Mouse (Mus musculus) MEL (cell line): Measurements from ENCODE around the gene Eapp. TPM values are rescaled to one million over a fixed set of nuclear protein-coding genes. Genes with fewer than 3 reads are reported as not detected.

ENCODE experiments used
- DNase-seq: peaks from one replicate; pipeline ENCODE4 v3.0.0; 2011; ENCODE audit warnings: low read depth, low spot score
- H3K27ac ChIP-seq: 2 replicates; pipeline ENCODE4 v1.5.1; 2012; ENCODE audit warnings: low read depth, mild to moderate bottlenecking, control low read depth, low read length, moderate library complexity; ENCODE audit not compliant: control insufficient read depth
- H3K27me3 ChIP-seq, 2 experiments: fragments of 150-350 bp in 1 of 2; sonication (generic) in 1 of 2; 2 replicates each; pipeline ENCODE4 v1.6.1; 2012; ENCODE audit warnings: low read length in 2 of 2, mild to moderate bottlenecking in 2 of 2, improper control_type of control experiment in 1 of 2, moderate library complexity in 1 of 2; ENCODE audit not compliant: insufficient read depth in 2 of 2, control insufficient read depth in 1 of 2
- H3K36me3 ChIP-seq, 2 experiments: 2 replicates each; pipeline ENCODE4 v1.6.1; 2012 to 2014; ENCODE audit warnings: low read length in 2 of 2, improper control_type of control experiment in 1 of 2, inconsistent platforms in 1 of 2, mild to moderate bottlenecking in 1 of 2; ENCODE audit not compliant: insufficient read depth in 2 of 2, control insufficient read depth in 1 of 2
- H3K4me1 ChIP-seq, 2 experiments: fragments of 150-350 bp in 1 of 2; sonication (generic) in 1 of 2; 2 replicates each; pipeline ENCODE4 v1.6.1; 2012; ENCODE audit warnings: low read length in 2 of 2, improper control_type of control experiment in 1 of 2, mild to moderate bottlenecking in 1 of 2; ENCODE audit not compliant: insufficient read depth in 2 of 2, control insufficient read depth in 1 of 2
- H3K4me3 ChIP-seq, 2 experiments: fragments of 150-350 bp in 1 of 2; sonication (generic) in 1 of 2; 2 replicates each; pipeline ENCODE4 v1.5.1; 2012; ENCODE audit warnings: low read depth in 2 of 2, low read length in 2 of 2, mild to moderate bottlenecking in 2 of 2, moderate library complexity in 2 of 2, control low read depth in 1 of 2, improper control_type of control experiment in 1 of 2; ENCODE audit not compliant: control insufficient read depth in 1 of 2, insufficient read depth in 1 of 2
- H3K79me2 ChIP-seq: 2 replicates; pipeline ENCODE4 v1.6.1; 2012; ENCODE audit warnings: mild to moderate bottlenecking, low read length, moderate library complexity; ENCODE audit not compliant: control insufficient read depth, poor library complexity, insufficient read depth
- H3K9ac ChIP-seq: 2 replicates; pipeline ENCODE4 v1.6.1; 2012; ENCODE audit warnings: low read depth, mild to moderate bottlenecking, control low read depth, low read length, moderate library complexity; ENCODE audit not compliant: control insufficient read depth, poor library complexity, severe bottlenecking
- H3K9me3 ChIP-seq: fragments of 150-350 bp; sonication (generic); replicated peaks from 2 replicates; pipeline ENCODE4 v1.6.1; 2012; ENCODE audit warnings: mild to moderate bottlenecking, low read length, improper control_type of control experiment, moderate library complexity; ENCODE audit not compliant: insufficient read depth
- CHD1 ChIP-seq: IDR thresholded peaks from 2 replicates; pipeline ENCODE4 v1.6.1; 2012; ENCODE audit warnings: low read depth, mild to moderate bottlenecking, inconsistent platforms, low read length, improper control_type of control experiment
- ETS1 ChIP-seq: IDR thresholded peaks from 2 replicates; pipeline ENCODE4 v1.6.1; 2012; ENCODE audit warnings: low read depth, mild to moderate bottlenecking, inconsistent platforms, low read length, improper control_type of control experiment, moderate library complexity
- GABPA ChIP-seq: IDR thresholded peaks from 2 replicates; pipeline ENCODE4 v1.6.1; 2012; ENCODE audit warnings: low read depth, mild to moderate bottlenecking, inconsistent platforms, low read length, improper control_type of control experiment, moderate library complexity
- GATA1 ChIP-seq: IDR thresholded peaks from 2 replicates; pipeline ENCODE4 v1.6.1; 2011; ENCODE audit warnings: low read depth, low read length, improper control_type of control experiment
- JUND ChIP-seq: IDR thresholded peaks from 2 replicates; pipeline ENCODE4 v1.6.1; 2011; ENCODE audit warnings: low read depth, mild to moderate bottlenecking, improper control_type of control experiment, low read length
- MYC ChIP-seq: IDR thresholded peaks from 2 replicates; pipeline ENCODE4 v1.6.1; 2011; ENCODE audit warnings: low read depth, mild to moderate bottlenecking, low read length, improper control_type of control experiment, moderate library complexity
- NRF1 ChIP-seq: IDR thresholded peaks from 2 replicates; pipeline ENCODE4 v1.6.1; 2014; ENCODE audit warnings: low read depth, mild to moderate bottlenecking, inconsistent platforms, low read length, improper control_type of control experiment, moderate library complexity; ENCODE audit not compliant: poor library complexity, insufficient read depth, severe bottlenecking
- TCF12 ChIP-seq: IDR thresholded peaks from 2 replicates; pipeline ENCODE4 v1.6.1; 2014; ENCODE audit warnings: low read depth, mild to moderate bottlenecking, inconsistent platforms, low read length, improper control_type of control experiment, moderate library complexity
- USF1 ChIP-seq: IDR thresholded peaks from 2 replicates; pipeline ENCODE4 v1.6.1; 2014; ENCODE audit warnings: low read depth, mild to moderate bottlenecking, inconsistent platforms, low read length, improper control_type of control experiment, moderate library complexity
- polyA plus RNA-seq, 2 experiments: library from polyadenylated mRNA; stranded (reverse) in 1 of 2; unstranded in 1 of 2; fragments of >175 nt in 1 of 2; fragments of >200 nt in 1 of 2; gene quantifications; 2 replicates each; pipeline versions ENCODE4 v1.2.1 to v1.2.4; 2012; ENCODE audit warnings: low replicate concordance in 2 of 2, low read depth in 1 of 2; ENCODE audit not compliant: insufficient read length in 2 of 2, insufficient read depth in 1 of 2, missing spikeins in 1 of 2
- total RNA-seq: library from RNA; depleted of rRNA; stranded (reverse); fragments of 300-350 nt; gene quantifications from 2 replicates; pipeline ENCODE4 v1.2.3, GENCODE M21; 2012; rRNA removed

The Eapp gene
- total and polyA plus RNA-seq, 3 experiments = 50.4 to 50.7 TPM; not detected in 1

DNA sequence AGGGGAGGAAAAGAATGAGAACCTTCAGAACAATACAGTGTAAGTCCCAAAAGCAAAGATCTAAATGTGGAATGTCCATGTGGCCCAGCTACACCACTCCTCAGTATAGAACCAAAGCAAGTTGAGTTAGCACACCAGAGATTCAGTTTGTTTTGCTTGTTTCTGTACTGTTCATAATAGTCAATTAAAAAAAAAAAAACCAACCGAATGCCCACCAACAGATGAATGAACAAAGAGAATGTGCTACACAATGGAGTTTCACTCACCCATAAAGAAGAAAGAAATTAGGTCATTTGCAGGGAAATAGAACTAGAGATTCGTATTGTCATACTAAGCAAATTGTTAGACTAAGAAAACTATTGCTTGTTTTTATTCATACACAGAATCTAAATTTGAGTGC is 63.6 kb downstream of the Eapp start:
- no peak for DNase-seq
- H3K4me3 ChIP-seq = no peak overlapping the region
- H3K4me1 ChIP-seq = no peaks in the 10 kb centered on the region
- no peak for TF ChIP-seq GABPA
- no peak for TF ChIP-seq MYC
- H3K9ac ChIP-seq = no peak overlapping the region
- no peaks in the 10 kb centered on the region for H3K79me2 ChIP-seq
- H3K27ac ChIP-seq = no peak overlapping the region
- H3K9me3 ChIP-seq = no peaks in the 10 kb centered on the region
- no peaks in the 10 kb centered on the region for H3K27me3 ChIP-seq
- no peaks in the 10 kb centered on the region for H3K36me3 ChIP-seq

DNA sequence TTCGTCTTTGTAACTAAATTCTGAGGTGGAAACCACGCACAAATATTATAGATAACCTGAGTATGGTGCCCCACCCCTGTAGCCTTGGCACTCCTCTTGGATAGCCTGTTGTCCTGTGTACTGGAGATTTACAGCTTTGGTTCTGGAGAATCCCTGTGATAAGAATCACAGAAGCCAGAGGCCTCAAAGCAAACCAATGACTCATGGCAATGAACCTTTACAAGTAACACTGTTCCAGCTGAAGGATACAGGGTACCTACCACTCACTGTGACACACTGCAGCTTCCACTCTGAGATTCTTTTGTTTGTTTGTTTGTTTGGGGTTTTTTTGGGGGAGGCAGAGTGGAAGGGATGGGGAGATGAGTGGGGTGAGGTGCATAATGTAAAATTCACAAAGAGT is 73.8 kb downstream of the Eapp start:
- Histone ChIP-seq H3K4me3 (no peak overlapping the region), H3K9ac (no peak overlapping the region)
- TF ChIP-seq JUND (no peak), ETS1 (no peak), CHD1 (no peak), NRF1 (no peak), USF1 (no peak), TCF12 (no peak), GATA1 (no peak)
- TF ChIP-seq, all 39 proteins: peak for 0
- Histone ChIP-seq H3K9me3 (no peaks in the 10 kb centered on the region), H3K4me1 (no peaks in the 10 kb centered on the region), H3K79me2 (no peaks in the 10 kb centered on the region), H3K36me3 (no peaks in the 10 kb centered on the region), H3K27me3 (no peaks in the 10 kb centered on the region), H3K27ac (no peak overlapping the region)
- no peak for DNase-seq

Other genes starting within 250 kb of the Eapp start
- 58.1 and 88.4 TPM in 2 replicates for gene Sptssa, start 39.3 kb downstream of the Eapp start, total RNA-seq
- gene Sptssa, start 39.3 kb downstream of the Eapp start, polyA plus RNA-seq = 100 to 1,000 TPM in 1 of 2 experiments, not detected in 1; 166 TPM
- gene Snx6, start 99.8 kb upstream of the Eapp start, total RNA-seq = 42.4 and 46.5 TPM in 2 replicates
- gene Snx6, start 99.8 kb upstream of the Eapp start, polyA plus RNA-seq = 10 to 100 TPM in 1 of 2 experiments, not detected in 1; 33.7 TPM
- gene Cfl2, start 167.0 kb upstream of the Eapp start, total RNA-seq = 5.3 and 5.7 TPM in 2 replicates
- gene Cfl2, start 167.0 kb upstream of the Eapp start, polyA plus RNA-seq = 1 to 10 TPM in 1 of 2 experiments, not detected in 1; 8.8 TPM